Mouse (Mus musculus) c-Kit-positive CD71-positive TER-119-positive erythroid progenitor cells, embryonic 14.5 days (primary cell): ENCODE measurements around the gene G6pd2.

Experiments used
- DNase-seq: peaks from one replicate; pipeline ENCODE4 v3.0.0-alpha.2; 2013; ENCODE audit warnings: low spot score

Gene G6pd2

DNA sequence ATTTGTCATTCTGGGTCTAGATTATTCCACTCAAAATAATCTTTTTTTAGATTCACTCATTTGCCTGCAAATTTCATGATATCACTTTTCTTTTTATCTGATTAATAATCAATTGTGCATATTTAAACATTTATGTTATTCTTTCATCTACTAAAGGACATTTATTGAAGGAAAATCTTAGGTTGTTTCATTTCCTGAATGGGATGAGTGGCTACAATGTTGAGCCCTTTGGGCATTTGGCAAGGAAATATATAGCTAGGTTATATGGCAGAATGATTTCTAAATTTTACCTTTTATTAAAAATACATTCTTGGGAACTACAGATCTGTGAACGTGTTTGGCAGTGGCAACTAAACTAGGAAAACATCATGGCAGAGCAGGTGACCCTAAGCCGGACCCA, at the start of gene G6pd2:
Gene G6pd2, plus strand, starts transcription at position 301 of the 400 bp plus-strand sequence.
- DNase-seq, result no peak

- DNase-seq, result no peak
These were observed 44.4 kb upstream of the G6pd2 start for GRCm38 (mm10) chr5:61764214-61764613.

DNA sequence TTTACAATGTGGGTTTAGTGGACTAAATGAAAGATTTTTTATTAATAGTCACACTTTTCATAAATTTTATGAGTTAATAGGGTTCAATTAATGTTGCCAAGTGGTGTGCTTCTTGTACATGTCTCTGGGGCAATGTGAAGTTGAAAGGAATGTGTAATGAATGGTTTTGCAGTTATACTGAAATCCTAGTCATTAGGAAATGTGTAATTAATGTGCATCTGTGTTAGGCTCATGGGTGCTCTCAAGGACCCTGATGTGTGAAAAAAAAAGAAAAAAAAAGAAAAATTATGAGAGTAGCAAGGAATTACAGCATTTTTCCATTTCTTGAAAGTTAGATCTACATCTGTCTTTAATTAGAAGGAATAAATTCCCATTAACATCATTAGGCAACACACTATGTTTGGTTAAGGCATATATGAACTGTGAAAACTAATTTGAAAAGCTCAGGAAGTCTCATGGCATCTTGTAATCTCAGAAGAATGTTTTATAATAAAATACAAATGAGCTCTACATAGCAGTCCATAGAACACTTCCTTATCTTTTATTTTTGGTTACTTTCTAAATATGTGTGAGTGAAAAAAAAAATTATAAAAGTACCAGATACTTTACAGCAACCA, 24.4 kb downstream of the G6pd2 start:
- DNase-seq, result no peak

GRCm38 (mm10) chr5:61843891-61844290, 35.3 kb downstream of the G6pd2 start:
- no peak for DNase-seq
